Mouse (Mus musculus): ENCODE data around the gene Epb41l4b.

DNA sequence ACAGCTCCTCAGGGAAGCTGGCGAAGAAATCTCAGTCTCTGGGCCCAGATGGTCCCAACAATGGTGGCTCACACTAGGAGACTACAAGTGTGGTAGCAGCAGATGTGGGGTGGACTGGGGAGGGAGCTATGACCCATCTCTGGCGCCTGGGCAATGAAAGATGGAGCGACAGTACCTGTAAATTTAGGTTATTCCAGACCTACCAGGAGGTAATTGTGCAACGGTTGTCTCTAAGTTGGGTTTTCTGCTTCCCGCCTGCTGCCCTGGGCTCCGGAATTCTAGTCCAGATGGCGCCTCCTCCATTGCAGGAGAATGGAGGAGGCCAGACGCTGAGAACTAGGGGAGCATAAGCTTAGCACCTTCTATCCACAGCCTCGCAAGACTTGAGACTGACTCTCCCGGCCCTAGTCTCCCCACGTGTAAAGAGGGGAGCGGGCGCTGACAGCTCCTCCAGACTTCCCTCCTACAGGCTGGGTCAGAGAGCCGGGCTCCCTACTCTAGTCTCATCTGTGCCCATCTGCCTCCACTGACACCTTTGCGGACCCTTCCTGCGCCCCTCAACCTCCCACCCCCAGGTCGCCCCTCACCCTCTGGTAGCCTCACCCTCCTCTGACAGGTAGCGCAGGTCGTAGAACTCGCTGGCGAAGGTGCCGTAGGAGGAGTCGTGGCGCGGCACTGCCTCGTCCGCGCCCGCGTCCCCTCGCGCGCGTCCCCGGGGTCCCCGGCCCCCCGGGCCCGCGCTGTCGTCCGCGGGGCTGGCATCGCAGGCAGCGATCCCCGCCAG is 153.6 kb downstream of the Epb41l4b start:
- TF ChIP-seq CTCF (IDR thresholded peaks at IDR 0.05; ENCODE audit: control insufficient read depth, insufficient read depth, insufficient read length), result no peak
- TF ChIP-seq MYOG (IDR thresholded peaks at IDR 0.05; ENCODE audit: control insufficient read depth, extremely low read depth, insufficient read length), result no peak
- no peak for TF ChIP-seq CEBPB (IDR thresholded peaks at IDR 0.05; ENCODE audit: low read depth)
- TF ChIP-seq USF1 (IDR thresholded peaks at IDR 0.05; ENCODE audit: low read depth), result no peak
- TF ChIP-seq MYOD1 (IDR thresholded peaks at IDR 0.05; ENCODE audit: control insufficient read depth, insufficient read length, low read depth), result no peak
